Mouse (Mus musculus) right cerebral cortex, postnatal 4 days (tissue): ENCODE data around the gene Cables2.
"Not testable (repeated sequence)": the region's sequence is repeated elsewhere in the genome, so short reads cannot be mapped to it uniquely, and the experiment has no call there.

Source experiments
- DNase-seq: peaks from one replicate; pipeline ENCODE4 v3.0.0-alpha.2; 2022

Gene Cables2

DNA sequence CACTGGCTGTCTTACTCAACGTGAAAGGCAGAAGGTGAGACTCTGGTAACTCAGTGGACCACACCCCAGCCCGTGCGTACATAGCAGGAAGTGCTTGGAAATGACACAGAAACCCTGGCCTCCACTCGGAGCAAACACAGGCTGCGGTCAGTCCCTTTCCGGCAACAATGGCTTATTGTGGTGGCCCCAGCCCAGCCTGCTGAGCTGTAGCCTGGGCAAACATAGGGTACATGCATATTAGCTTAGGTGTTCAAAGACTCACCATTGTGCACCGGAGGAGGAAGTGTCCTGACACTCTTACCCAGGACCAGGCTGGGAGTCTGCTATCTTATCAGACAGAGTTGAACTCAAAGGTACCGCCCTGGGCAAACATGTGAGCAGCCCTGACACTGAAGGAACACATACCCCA lies 3.6 kb upstream of the Cables2 start:
- no peak for DNase-seq

DNA sequence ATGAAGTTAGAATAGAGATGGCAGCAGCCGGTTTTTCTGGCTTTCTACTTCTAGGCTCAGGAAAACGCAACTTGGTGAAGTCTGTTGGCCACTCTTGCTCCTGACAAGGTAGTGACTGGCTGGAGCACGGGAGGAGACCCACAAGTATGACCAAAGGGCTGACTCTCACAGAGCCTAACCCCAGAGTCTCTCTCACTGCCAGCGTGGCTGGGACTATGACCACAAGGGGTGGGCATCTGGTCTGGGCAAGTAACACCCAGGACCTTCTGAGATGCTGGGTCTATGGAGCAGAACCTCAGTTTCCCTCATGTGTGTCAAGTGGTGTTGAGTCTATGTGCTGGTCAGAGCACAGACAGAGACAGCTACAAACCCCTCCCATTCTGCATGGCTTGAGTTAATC lies 3.1 kb upstream of the Cables2 start:
- no peak for DNase-seq

DNA sequence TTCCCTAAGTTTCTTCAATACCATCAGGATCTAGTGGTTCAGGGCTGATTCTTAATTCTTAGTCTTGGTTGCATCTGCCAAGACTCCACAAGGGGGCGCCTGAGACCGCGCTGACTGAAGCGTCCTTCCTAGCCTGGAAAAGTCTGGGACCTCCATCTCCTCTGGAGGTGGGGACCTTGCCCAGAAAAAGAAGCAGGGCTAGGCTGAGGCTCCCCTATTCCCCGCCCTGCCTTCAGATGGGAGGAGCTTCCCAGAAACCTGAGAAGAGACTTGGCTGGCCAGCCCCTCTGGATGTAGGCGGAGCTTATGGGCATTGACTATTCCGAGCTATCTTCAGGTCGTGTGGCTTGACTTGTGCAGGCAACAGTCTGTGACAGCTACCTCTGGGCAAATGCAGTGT lies 2.5 kb upstream of the Cables2 start:
- peak; percentile 92 for DNase-seq

DNA sequence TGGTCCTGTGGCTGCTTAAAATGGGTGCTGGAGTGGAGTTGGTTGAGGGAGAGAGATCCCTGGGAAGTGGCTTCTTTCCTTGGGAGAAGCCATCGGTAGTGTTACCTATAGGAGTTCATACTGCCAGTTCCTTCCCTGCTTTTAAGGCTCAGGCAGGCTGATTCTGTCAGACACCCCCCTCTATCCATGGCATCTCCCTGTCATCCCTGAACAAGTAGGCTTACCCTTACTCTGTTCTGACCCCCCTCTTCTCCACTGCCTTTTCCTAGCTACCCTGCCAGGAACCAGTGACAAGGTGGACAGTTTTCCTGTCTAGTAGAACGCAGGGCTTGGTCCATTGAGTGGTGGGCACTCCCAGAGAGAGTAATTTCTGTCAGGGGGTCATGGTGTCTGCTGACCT lies 1.2 kb upstream of the Cables2 start:
- no peak for DNase-seq

DNA sequence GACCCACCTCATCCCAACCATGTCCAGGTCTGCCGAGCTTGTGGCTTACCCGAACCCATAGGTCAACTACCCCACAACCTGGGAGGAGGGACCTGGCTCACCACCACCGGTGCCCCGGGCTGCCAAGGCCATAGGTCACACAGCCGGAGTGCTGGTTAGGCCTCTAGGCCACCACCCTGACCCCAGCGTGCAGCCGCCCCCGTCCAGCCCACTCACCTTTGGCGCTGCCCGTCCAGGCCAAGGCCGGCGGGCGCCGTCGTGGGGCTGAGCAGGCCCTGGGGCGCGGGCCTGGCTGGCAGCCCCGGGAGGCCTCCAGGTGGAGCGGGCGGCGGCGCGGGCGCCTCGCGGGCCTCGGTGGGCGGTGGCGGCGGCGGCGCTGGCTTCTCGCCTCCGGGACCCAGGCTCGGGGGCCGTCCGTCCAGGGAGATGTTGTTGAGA lies 393 bp downstream of the Cables2 start:
- peak; percentile 53 for DNase-seq

DNA sequence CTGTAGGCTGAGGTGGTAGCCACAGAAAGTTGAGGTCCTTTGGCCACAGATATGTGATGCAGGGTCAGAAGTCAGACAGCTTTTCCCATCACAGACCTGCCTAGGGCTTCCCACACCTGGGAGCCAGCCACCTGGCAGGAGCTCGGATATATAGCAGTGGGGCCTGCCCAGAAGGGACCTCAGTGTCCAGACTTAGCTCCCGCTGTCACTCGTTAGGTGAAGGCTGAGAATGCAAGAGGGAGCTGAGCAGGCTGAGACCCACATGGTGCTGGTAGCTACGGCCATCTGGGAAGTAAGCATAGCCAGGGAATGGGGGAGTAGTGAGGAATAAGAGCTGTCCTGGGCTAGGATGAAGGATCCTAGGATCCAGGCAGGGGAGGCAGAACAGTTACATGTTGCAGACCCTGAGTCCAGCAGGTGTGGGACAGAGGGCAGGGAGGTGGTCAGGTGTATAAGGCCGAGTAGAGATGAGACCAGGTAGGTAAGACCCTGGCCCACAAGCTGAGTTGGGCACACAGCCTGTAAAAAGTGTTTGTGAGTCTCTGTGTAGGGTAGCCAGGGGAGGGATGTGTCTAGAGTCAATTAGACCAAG lies 1.4 kb downstream of the Cables2 start:
- no peak for DNase-seq

DNA sequence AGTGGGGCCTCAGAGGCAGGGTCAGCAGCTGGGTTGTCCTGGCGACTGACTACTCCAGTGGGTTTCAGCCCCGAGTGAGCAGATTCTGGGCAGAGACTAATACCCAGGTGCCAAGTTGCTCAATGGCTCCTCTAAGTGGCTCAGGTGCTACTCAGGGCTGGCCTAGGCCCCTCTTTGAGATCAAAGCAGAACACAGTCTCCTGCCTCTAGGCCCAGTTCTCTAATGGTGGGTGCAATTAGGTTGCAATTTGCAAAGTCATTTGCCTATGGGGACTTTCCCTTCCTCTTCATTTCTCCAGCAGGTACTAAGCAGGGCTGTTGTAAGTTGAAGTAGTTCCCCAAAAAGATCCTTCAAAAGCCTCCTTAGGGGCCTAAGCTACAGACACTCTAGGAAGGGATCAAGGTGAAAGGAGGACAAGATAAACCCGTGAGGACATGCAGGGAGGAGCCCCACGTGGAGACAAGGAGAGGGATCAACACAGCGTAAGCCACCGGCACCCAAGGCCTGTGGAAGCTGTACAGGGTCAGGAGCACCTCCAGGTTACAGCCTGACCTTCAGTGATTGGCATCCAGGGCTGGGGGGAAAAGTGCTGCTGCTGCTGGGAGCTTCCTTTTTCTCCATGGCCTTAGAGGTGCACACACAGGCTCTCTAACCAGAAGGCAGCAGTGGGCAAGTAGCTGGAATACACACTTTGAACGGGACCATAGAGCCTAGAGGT lies 2.6 kb downstream of the Cables2 start:
- no peak for DNase-seq

DNA sequence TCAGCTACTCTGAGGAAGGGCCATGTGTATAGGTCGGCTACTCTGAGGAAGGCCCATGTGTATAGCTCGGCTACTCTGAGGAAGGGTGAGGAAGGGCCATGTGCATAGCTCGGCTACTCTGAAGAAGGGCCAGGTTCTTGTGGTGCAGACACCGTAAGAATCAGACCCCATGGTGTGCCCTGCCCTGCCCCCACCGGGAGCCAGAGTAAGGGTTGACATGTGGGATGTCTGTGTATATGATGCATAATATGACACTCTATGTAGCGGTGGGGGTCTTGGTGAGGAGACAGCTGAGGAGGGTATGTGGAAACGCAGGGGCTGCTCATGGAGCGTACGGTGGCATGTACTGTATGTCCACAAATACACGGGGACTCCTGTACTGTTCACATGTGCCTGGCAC lies 4.0 kb downstream of the Cables2 start:
- DNase-seq, result no peak

DNA sequence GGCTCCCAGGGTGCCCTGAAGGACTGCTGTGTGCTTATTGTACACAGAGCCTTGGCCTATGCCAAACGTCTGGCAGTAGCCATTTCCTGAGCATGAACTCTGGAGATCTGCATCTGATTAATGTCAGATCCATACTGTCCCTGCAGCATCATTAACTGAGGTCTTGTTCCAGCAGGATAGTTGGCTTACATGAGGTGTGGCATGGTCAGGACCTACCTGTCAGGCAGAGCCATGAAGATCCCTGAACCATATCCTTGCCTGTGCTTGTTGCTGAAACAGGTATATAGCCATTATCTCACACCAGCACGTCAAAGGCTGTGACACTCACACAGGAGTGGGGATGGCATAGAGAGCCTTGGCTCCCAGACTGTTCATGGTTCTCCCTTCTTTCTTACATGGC lies 5.3 kb downstream of the Cables2 start:
- no peak for DNase-seq

DNA sequence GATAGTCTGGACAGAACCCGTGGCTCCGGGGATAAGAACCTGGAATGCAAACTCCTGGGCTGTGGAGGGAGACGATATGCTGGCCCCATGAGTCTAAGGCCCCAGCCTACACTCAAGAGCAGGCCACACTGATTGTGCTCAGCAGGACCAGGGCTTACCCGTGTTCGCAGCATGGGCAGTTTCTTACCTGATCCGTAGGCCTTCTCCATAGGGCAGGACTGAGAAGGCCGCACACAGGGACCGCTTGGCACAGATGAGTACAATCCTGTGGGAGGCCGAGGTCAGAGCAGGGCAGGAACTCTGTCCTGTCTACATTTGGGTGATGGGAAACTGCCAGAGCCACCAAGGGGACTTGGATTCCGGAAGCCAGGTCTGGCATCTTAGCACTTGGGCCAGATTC lies 10.4 kb downstream of the Cables2 start:
- no peak for DNase-seq

DNA sequence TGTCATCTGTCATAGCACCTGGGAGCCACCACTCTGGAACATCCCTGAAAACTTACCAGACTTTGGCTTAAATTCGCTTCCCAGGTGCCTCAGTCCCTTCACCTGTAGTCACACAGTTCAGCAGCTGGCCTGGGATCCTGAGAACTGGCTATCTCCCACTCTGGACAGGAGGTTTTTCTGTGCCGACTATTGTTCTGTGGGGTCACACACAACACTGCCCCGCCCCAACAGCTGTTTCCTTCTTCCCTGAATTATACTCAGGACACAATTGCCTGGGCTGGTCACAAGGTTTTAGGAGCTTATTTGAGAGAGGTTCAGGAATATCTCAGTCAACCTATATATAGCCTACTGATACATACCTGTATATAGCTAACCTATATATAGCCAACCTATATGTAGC lies 10.9 kb downstream of the Cables2 start:
- DNase-seq, result no peak

DNA sequence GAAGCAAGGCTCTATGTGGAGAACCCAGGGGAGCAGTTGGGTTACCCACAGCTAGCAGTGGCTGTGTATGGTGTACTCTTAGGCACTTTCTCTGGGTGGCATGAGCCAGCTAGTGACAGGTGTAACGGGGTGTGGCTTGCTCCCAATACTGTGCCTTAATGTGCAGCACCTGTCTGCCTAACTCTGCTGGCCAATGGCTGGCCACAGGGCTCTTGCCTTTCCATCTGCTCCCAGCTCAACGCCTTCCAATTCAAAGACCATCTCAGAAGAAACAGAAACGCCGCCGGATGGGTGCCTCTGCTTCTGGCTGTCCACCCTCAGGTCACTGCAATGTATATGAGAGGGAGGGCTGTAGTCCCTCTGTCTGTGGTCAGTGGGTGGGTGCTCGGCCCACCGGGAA lies 11.4 kb downstream of the Cables2 start:
- no peak for DNase-seq

DNA sequence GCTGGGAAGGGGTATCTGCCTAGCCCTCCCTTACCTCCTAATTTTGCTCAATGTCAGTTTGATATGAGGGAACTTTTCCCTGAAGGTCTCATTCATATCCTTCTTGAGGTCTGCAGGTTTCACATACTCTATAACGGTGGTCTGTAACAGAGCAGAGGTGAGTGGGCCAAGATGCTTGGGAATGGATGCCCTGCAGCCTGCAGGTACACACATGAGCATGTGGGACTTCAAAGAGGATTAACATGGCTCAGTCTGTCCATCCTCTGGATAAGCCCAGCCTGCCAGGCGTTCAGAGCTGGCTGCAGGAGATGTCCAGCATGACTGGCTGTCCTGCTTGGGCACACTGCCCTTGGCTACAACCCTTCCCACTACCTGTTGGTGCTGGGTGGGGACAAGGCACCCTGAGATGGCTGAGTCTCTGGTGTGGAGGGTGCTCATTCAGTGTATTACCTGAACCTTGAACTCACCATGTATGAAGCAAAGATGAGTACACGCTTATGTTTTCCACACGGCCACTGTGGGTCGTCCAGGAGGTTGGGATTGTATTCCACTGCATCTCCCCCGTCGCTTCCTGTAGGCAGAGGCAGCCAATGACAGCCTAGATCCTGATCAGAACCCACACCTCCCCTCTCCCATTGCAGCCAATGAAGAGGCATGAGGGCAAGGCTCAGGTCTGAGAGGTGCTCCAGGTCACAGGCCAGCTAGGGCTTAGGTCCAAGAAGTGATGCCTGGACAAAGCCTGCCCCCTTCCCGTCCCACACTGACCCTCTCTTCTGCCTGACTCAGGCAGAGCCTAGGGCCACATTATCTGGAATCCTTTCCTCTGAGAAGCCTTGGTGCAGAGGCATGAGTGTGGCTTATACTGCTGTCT lies 12.5 kb downstream of the Cables2 start:
- no peak for DNase-seq

DNA sequence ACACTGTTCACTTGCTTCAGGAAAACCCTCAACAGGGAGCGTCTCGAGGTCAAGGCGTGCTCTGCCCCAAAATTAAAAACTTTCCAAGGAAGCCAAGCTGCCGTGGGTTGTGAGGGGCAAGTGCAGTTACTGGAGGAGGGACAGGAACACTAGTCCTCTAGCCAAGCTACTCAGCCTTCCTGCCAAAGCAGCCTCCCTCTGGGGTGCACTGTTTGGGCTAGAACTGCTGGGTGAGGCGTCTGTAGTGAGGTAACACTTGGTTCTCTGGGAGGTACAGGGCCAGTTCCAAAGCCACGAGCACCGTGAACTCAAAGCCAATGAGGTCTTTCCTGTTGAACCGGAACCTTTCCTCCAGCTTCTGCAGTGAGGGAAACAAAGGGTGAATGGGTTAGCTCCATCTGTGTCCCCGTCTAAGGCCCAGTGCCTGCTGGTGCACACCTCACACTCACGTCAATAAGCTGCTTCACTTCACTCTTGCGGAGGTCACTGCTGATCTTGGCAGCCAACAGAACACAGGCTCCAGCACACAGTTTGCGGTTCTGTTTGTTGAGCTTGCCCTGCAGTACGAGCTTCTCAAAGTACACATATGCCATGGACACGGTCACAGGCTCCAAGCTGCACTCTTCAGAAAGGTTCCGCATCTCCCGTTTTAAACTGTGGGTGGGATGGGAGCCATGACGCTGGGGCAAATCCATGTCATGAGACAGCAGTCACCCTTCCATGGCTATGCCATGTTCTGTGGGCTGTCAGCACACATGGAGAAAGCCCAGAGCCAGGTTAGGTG lies 13.3 kb downstream of the Cables2 start:
- not testable (repeated sequence) for DNase-seq

DNA sequence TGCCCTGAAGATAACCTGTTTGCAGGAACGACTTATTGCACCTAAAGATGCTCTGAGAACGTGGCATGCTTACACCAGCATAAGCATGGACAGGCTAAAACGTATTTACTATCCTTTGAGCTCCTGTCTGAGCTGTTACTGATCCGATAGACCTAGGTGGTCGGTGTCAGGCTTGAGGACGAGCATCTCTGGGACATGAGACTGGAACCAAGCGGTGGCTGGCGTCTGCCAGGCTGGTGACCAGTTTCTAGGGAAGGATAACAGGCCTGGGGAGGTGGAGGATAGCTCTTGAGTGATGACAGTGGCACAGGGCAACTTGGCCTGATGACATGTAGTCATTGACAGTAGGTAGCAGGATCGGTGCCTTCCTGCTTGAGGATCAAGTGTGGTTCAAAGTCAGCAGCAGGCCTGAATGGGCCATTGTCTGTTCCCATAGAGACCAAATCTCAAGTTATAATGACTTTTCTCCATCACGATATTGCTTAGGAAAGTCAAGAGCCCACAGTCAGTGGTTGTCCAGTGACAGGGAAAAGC lies 14.3 kb downstream of the Cables2 start:
- DNase-seq, result not testable (repeated sequence)

DNA sequence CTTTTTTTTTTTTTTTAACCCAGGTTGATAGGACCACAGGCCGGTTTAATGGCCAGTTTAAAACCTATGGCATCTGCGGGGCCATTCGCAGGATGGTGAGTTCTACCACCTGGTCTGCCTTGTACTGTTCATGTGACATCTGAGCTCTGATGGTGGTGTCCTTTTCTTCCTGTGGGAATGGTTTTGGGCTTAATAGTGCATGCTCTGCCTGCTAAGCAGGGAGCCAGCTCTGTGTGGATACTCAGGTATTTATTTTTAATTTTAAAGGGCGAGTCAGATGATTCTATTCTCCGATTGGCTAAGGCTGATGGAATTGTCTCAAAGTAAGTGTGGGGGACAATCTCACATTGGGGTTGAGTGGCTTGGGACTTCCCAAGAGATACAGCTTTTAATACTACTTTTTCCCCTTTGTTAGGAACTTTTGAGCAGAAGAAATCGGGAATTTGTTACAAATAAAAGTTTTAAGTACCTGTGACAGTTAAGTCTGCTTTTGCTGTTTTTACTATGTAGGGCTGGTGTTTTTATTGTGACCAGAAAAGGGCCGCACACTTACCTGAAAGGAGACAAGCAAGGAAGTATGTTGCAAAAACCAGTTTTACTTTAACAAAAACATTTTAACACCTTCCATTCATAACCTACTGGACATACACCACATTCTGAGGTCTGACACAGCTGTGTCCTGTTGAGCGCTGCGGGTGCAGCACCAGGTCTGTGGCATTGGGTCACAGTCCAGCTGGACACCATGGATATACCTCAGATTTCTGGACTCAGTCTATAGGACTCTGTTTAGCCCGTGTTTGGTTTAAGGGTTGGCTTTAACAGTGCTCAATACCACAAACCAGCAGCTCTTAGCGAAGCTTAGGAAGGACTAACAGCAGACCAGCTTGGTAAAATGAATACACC lies 15.1 kb downstream of the Cables2 start:
- no peak for DNase-seq

DNA sequence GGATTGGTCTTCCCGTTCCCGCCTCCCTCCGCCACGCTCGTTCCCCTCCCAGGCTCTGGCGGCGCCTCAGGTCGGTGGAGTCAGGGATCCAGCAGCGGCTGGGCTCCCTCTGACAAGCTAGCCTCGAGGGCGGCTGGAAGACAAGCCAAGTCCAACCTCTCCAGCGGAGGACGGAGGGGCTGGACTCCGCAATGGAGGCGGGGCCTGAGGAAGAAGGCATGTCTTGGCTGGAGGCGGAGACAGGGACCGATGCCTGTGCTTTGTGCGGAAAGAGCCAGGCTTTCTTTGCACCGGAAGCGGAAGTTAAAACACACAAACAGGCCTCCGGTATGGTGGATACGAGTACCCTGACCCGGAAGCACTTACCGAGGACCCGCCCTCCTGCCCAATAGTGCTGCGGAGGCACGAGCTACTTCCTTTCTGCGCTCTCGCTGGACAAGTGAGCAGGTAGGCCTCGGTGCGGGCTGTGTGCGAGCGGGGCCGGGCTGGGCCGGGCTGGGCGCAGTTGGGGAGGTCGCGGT lies 16.2 kb downstream of the Cables2 start, which contains the start of gene Rps21:
Gene Rps21 (plus strand): TSS at position 377 of the 521 bp plus-strand sequence.
- peak; percentile 95 for DNase-seq

DNA sequence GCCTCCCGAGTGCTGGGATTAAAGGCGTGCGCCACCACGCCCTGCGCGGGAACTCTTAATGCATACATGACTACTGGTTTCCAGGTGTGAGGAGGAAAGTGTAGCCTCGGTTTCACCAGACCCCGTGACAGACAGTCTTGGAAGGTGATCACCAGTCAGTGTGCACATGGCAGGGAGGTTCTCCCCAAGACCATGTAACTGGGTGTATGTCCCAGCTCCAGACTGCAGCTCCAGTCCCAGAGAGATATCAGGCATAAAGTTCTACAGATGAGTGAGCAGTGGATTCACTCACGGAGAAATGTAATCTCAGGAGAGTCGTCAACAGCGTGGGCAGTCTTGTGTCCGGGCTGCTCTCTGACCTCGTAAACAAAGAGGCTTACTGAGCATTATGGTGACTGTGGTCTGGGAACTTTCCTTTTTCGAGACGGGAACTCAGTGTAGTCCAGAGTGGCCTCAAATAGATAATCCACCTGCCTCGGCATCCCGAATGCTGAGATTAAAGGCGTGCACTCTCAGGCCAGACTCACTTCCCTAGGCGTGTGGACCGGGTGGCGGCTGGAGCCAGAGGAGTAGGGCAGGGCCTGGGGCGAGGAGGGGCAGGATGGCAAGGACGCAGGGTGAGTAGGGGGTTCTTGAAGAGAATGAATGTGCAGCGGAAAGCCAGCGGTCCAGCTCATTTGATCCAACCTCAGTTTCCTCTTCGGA lies 16.8 kb downstream of the Cables2 start:
- no peak for DNase-seq

DNA sequence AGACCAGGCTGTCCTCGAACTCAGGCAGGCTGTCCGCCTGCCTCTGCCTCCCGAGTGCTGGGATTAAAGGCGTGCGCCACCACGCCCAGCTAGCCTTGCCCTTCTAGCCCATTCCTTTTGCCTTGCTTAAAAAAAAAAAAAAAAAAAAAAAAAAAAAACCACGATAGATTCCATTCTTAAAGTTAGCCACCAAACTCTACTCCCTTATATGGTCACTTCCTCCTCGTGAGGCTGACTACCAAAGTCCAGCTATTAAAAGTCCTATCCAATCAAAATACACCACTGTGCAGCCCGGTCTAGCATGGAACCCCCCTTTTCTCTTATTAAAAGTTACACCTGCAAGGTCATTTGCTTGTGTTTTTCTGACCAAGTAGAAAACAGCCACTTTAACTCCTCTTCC lies 17.6 kb downstream of the Cables2 start:
- DNase-seq, result no peak

DNA sequence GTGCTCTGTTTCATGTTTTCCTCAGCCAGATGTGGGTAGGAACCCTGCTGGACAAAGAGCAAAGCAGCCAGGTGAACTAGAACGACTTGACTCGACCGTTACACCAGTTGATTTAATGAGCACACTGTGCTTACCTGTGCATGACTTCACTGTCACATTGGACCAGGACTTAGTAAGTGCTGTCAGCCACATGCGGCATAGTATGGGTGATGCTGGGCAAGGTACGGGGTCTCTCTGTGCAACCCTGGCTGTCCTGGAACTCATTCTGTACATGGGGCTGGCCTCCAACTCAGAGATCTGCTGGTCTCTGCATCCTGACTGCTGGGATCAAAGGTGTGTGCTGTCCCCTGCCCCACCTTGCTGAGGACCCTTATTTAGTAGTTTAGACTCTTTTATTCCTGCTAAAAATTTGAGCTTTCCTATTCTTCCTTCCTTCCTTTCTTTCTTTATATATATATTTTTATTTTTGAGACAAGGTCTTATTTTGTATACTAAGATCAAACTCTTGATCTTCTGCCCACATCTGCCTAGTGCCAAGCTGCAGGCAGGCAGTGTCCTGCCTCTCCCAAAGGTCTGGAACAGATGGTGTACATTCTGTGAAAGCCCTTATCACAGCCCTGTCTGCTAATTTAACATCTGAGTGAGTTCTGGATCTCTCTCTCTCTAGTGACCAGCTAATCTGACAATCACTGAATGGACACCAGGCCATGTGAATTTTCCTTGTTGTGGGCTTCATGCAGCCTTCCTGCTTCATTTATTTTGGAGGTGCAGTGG lies 18.7 kb downstream of the Cables2 start:
- DNase-seq, result no peak
